Mouse (Mus musculus): ENCODE results near the gene Ccni.

DNA sequence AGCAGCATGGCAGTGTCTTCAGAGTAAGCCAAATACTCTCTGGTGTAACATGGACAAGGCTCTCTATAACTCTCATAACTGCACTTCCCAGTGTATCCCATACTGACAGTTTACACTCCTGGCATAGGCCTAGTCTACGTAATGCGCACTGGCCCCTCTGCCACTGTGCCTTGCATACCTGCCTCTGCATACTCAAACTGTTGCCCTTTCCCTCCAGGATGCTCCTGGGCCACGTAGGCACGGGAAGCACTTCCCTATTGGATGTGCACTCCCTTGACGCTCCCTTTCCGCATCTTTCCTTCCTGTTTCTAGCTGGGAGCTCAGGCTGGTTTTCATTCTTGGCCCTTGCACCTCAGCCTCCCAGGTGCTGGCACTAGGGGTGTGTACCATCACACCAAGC lies 21.7 kb downstream of the Ccni start:
- no peak for TF ChIP-seq POLR2A (IDR thresholded peaks at IDR 0.05; ENCODE audit: low read depth, low read length)
- no peak for TF ChIP-seq CTCF (IDR thresholded peaks at IDR 0.05; ENCODE audit: extremely low read depth, insufficient read depth, insufficient read length, insufficient replicate concordance)

All from spleen, adult 2 months (tissue).